Mouse (Mus musculus): ENCODE results near the gene Cep104. TPM values are rescaled to one million over a fixed set of nuclear protein-coding genes. Genes with fewer than 3 reads are reported as not detected.

Cep104 gene
- polyA plus RNA-seq, 1 experiment = 1.2 TPM

GRCm38 (mm10) chr4:153951692-153952091, 23.3 kb upstream of the Cep104 start:
- Histone ChIP-seq H3K27me3 (ENCODE audit: control insufficient read depth) (peaks cover 41% of the 10 kb centered on the region), H3K36me3 (ENCODE audit: control insufficient read depth) (no peaks in the 10 kb centered on the region), H3K9me3 (ENCODE audit: control insufficient read depth, low read length) (no peaks in the 10 kb centered on the region), H3K4me1 (ENCODE audit: control insufficient read depth) (peaks cover 7% of the 10 kb centered on the region), H3K4me3 (replicated peaks) (no peak overlapping the region)
- TF ChIP-seq GATA1 (IDR thresholded peaks at IDR 0.05; ENCODE audit: low read length) = no peak
- TF ChIP-seq TAL1 (IDR thresholded peaks at IDR 0.05; ENCODE audit: low read length) = no peak

- Histone ChIP-seq H3K36me3 (ENCODE audit: control insufficient read depth) (peaks cover 22% of the 10 kb centered on the region), H3K9me3 (ENCODE audit: control insufficient read depth, low read length) (no peaks in the 10 kb centered on the region), H3K4me1 (ENCODE audit: control insufficient read depth) (peaks cover 37% of the 10 kb centered on the region), H3K4me3 (replicated peaks) (no peak overlapping the region), H3K27me3 (ENCODE audit: control insufficient read depth) (peaks cover 30% of the 10 kb centered on the region)
- TF ChIP-seq TAL1 (IDR thresholded peaks at IDR 0.05; ENCODE audit: low read length) = no peak
Measured at GRCm38 (mm10) chr4:153955651-153956050, 19.3 kb upstream of the Cep104 start.

- Histone ChIP-seq H3K36me3 (ENCODE audit: control insufficient read depth) (peaks cover 33% of the 10 kb centered on the region), H3K4me1 (ENCODE audit: control insufficient read depth) (peaks cover 37% of the 10 kb centered on the region), H3K4me3 (replicated peaks) (peak within 1 kb of the TSS; percentile 99), H3K27me3 (ENCODE audit: control insufficient read depth) (peaks cover 24% of the 10 kb centered on the region), H3K9me3 (ENCODE audit: control insufficient read depth, low read length) (no peaks in the 10 kb centered on the region)
- TF ChIP-seq TAL1 (IDR thresholded peaks at IDR 0.05; ENCODE audit: low read length) (no peak), GATA1 (IDR thresholded peaks at IDR 0.05; ENCODE audit: low read length) (no peak)
Measured at GRCm38 (mm10) chr4:153956569-153957405, 18.2 kb upstream of the Cep104 start, which contains the start of gene A430005L14Rik. Gene A430005L14Rik (plus strand): TSS chr4:153957237.

GRCm38 (mm10) chr4:153957444-153958250, 17.3 kb upstream of the Cep104 start:
- TF ChIP-seq TAL1 (IDR thresholded peaks at IDR 0.05; ENCODE audit: low read length) (no peak), GATA1 (IDR thresholded peaks at IDR 0.05; ENCODE audit: low read length) (no peak)
- peaks cover 42% of the 10 kb centered on the region for H3K36me3 ChIP-seq (ENCODE audit: control insufficient read depth)

GRCm38 (mm10) chr4:153962631-153963030, 12.4 kb upstream of the Cep104 start:
- H3K36me3 ChIP-seq (ENCODE audit: control insufficient read depth) = peaks cover 91% of the 10 kb centered on the region
- TF ChIP-seq TAL1 (IDR thresholded peaks at IDR 0.05; ENCODE audit: low read length) = no peak
- TF ChIP-seq GATA1 (IDR thresholded peaks at IDR 0.05; ENCODE audit: low read length) = no peak

More at GRCm38 (mm10) chr4:153957444-153958250, 17.3 kb upstream of the Cep104 start:
- Histone ChIP-seq H3K27me3 (ENCODE audit: control insufficient read depth) (peaks cover 18% of the 10 kb centered on the region), H3K4me3 (replicated peaks) (peak overlapping the region; percentile 99), H3K9me3 (ENCODE audit: control insufficient read depth, low read length) (no peaks in the 10 kb centered on the region), H3K4me1 (ENCODE audit: control insufficient read depth) (peaks cover 37% of the 10 kb centered on the region)

GRCm38 (mm10) chr4:153966651-153967050, 8.3 kb upstream of the Cep104 start:
- Histone ChIP-seq H3K36me3 (ENCODE audit: control insufficient read depth) (peaks cover 99% of the 10 kb centered on the region), H3K9me3 (ENCODE audit: control insufficient read depth, low read length) (no peaks in the 10 kb centered on the region), H3K4me3 (replicated peaks) (no peak overlapping the region), H3K27me3 (ENCODE audit: control insufficient read depth) (no peaks in the 10 kb centered on the region), H3K4me1 (ENCODE audit: control insufficient read depth) (no peaks in the 10 kb centered on the region)
- TF ChIP-seq GATA1 (IDR thresholded peaks at IDR 0.05; ENCODE audit: low read length) = no peak

More at GRCm38 (mm10) chr4:153962631-153963030, 12.4 kb upstream of the Cep104 start:
- H3K4me3 ChIP-seq (replicated peaks) = no peak overlapping the region
- no peaks in the 10 kb centered on the region for H3K9me3 ChIP-seq (ENCODE audit: control insufficient read depth, low read length)
- H3K4me1 ChIP-seq (ENCODE audit: control insufficient read depth) = peaks cover 24% of the 10 kb centered on the region
- no peaks in the 10 kb centered on the region for H3K27me3 ChIP-seq (ENCODE audit: control insufficient read depth)

- Histone ChIP-seq H3K4me1 (ENCODE audit: control insufficient read depth) (peaks cover 2% of the 10 kb centered on the region), H3K27me3 (ENCODE audit: control insufficient read depth) (no peaks in the 10 kb centered on the region), H3K36me3 (ENCODE audit: control insufficient read depth) (peaks cover 97% of the 10 kb centered on the region), H3K4me3 (replicated peaks) (no peak overlapping the region), H3K9me3 (ENCODE audit: control insufficient read depth, low read length) (no peaks in the 10 kb centered on the region)
- no peak for TF ChIP-seq TAL1 (IDR thresholded peaks at IDR 0.05; ENCODE audit: low read length)
- no peak for TF ChIP-seq GATA1 (IDR thresholded peaks at IDR 0.05; ENCODE audit: low read length)
Measured at GRCm38 (mm10) chr4:153967556-153967955, 7.4 kb upstream of the Cep104 start.

- no peak for TF ChIP-seq GATA1 (IDR thresholded peaks at IDR 0.05; ENCODE audit: low read length)
- no peak for TF ChIP-seq TAL1 (IDR thresholded peaks at IDR 0.05; ENCODE audit: low read length)
- Histone ChIP-seq H3K4me1 (ENCODE audit: control insufficient read depth) (peaks cover 7% of the 10 kb centered on the region), H3K9me3 (ENCODE audit: control insufficient read depth, low read length) (no peaks in the 10 kb centered on the region), H3K36me3 (ENCODE audit: control insufficient read depth) (peaks cover 97% of the 10 kb centered on the region), H3K27me3 (ENCODE audit: control insufficient read depth) (no peaks in the 10 kb centered on the region), H3K4me3 (replicated peaks) (no peak overlapping the region)
Measured at GRCm38 (mm10) chr4:153968063-153968462, 6.9 kb upstream of the Cep104 start.

GRCm38 (mm10) chr4:153975292-153975662, 283 bp downstream of the Cep104 start:
- peak overlapping the region; percentile 92 for H3K4me3 ChIP-seq (replicated peaks)
- peaks cover 59% of the 10 kb centered on the region for H3K4me1 ChIP-seq (ENCODE audit: control insufficient read depth)
- TF ChIP-seq TAL1 (IDR thresholded peaks at IDR 0.05; ENCODE audit: low read length) (no peak), GATA1 (IDR thresholded peaks at IDR 0.05; ENCODE audit: low read length) (no peak)
- no peaks in the 10 kb centered on the region for H3K27me3 ChIP-seq (ENCODE audit: control insufficient read depth)
- peaks cover 56% of the 10 kb centered on the region for H3K36me3 ChIP-seq (ENCODE audit: control insufficient read depth)
- no peaks in the 10 kb centered on the region for H3K9me3 ChIP-seq (ENCODE audit: control insufficient read depth, low read length)

Data from erythroblast, embryonic 14.5 days (primary cell).